In the genomic region with DNA sequence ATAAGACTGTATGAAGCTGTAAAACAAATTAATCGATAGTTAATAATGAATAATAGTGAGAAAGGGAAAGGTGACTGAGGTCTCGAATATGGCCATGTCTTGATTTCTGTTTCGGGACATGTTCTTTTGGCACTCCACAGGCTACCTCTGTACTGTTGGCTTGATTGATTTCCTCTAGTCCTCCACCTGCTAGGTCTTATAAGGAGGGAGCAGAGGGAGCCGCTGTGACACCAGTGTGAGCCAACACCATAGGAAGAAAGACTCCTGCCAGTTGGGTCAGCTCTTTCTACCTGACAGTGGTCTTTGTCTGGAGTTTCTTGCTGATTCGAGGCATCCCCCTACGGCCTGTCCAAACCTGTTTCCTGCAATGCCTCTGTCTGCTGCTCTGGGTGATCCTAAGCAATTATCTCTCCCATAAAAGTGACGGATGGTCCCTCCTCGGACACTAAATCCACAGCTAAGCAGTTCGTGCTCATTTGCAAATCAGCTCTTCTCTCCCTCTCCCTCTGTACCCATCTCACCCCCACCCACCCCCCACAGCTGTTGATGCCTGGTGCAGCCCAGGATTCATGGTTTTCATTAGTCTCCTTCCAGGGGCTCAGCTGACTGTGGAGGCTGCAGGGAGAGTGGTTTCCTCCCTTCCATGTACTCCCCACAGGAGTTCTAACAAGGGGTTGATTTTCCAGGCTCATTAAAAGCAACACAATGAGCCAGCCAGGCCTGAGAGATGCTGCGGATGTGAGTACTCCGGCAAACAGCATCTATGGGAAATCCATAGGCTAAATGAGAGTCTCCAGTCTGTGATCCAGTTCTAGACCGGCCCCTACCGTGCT, we compare ENCODE assay signal across 10 mouse cellular contexts.
DNase-seq lines count a peak whose midpoint lies in the region; ATAC-seq and TF ChIP-seq lines count a peak whose summit lies in the region.
"Had no signal": no experiment of that assay in that cellular context is flagged by ENCODE, and none has a peak within 500 bp of the region (broad histone marks: within the 10 kb centered on the region; RNA-seq: fewer than 3 reads in every experiment).

No protein-coding gene starts in this region.

- H3K27me3 ChIP-seq in kidney, embryonic 14.5 days (ENCODE audit: control insufficient read depth, insufficient read depth, low read length), result no peaks in the 10 kb centered on the region
- H3K27me3 ChIP-seq in forebrain, embryonic 14.5 days (replicated peaks; ENCODE audit: control insufficient read depth, insufficient read depth, low read length), result no peaks in the 10 kb centered on the region
- no peaks in the 10 kb centered on the region for H3K27me3 ChIP-seq in limb, embryonic 13.5 days
- no peaks in the 10 kb centered on the region for H3K27me3 ChIP-seq in neural tube, embryonic 15.5 days (replicated peaks)
- no peaks in the 10 kb centered on the region for H3K27me3 ChIP-seq in liver, postnatal 0 days (ENCODE audit: insufficient read depth, low read length)
- H3K27me3 ChIP-seq in intestine, postnatal 0 days (replicated peaks; ENCODE audit: control insufficient read depth, insufficient read depth, low read length), result no peaks in the 10 kb centered on the region

- H3K4me1 ChIP-seq in kidney, embryonic 14.5 days (ENCODE audit: control insufficient read depth, insufficient read depth, low read length), result no peaks in the 10 kb centered on the region; the same call in 1 of the 2 replicates
- peaks cover 4% of the 10 kb centered on the region; the same call in 1 of the 2 replicates for H3K4me1 ChIP-seq in forebrain, embryonic 14.5 days (ENCODE audit: control insufficient read depth, insufficient read depth, low read length)
- peaks cover 30% of the 10 kb centered on the region for H3K4me1 ChIP-seq in limb, embryonic 13.5 days
- peaks cover 22% of the 10 kb centered on the region for H3K4me1 ChIP-seq in neural tube, embryonic 15.5 days
- H3K4me1 ChIP-seq in liver, postnatal 0 days (ENCODE audit: insufficient read depth), result no peaks in the 10 kb centered on the region
- no peaks in the 10 kb centered on the region for H3K4me1 ChIP-seq in intestine, postnatal 0 days (replicated peaks; ENCODE audit: control insufficient read depth, insufficient read depth, low read length)

- H3K4me2 ChIP-seq in kidney, embryonic 14.5 days (replicated peaks; ENCODE audit: low read depth, low read length), result no peak overlapping the region
- no peak overlapping the region for H3K4me2 ChIP-seq in forebrain, embryonic 14.5 days (ENCODE audit: low read length)
- peak overlapping the region; percentile 21; the same call in 1 of the 2 replicates for H3K4me2 ChIP-seq in limb, embryonic 13.5 days (replicated peaks)
- H3K4me2 ChIP-seq in neural tube, embryonic 15.5 days, result peak overlapping the region; percentile 2; the same call in 1 of the 2 replicates
- no peak overlapping the region for H3K4me2 ChIP-seq in liver, postnatal 0 days (ENCODE audit: low read depth, low read length)
- H3K4me2 ChIP-seq in intestine, postnatal 0 days (replicated peaks; ENCODE audit: low read depth), result no peak overlapping the region

- no peak for DNase-seq in kidney, adult 11 months
- peak; percentile 56 for DNase-seq in forebrain, embryonic 14.5 days (ENCODE audit: low spot score)
- DNase-seq in liver, postnatal 0 days, result no peak
- no peak for DNase-seq in right cerebral cortex, postnatal 36 days (ENCODE audit: low spot score in 2 of 2)
- DNase-seq: adrenal gland, postnatal 36 days; lung, postnatal 10 days had no signal

- no peak overlapping the region for H3K4me3 ChIP-seq in kidney, embryonic 14.5 days (ENCODE audit: low read length)
- H3K4me3 ChIP-seq in forebrain, embryonic 14.5 days (ENCODE audit: low read depth, low read length), result no peak overlapping the region
- H3K4me3 ChIP-seq in limb, embryonic 13.5 days, result no peak overlapping the region
- H3K4me3 ChIP-seq in neural tube, embryonic 15.5 days (replicated peaks), result no peak overlapping the region
- H3K4me3 ChIP-seq in liver, postnatal 0 days (ENCODE audit: low read depth, low read length), result no peak overlapping the region
- H3K4me3 ChIP-seq in intestine, postnatal 0 days (ENCODE audit: low read depth, low read length), result no peak overlapping the region

- H3K36me3 ChIP-seq in kidney, embryonic 14.5 days (ENCODE audit: control insufficient read depth, insufficient read depth, low read length), result no peaks in the 10 kb centered on the region
- no peaks in the 10 kb centered on the region for H3K36me3 ChIP-seq in forebrain, embryonic 14.5 days (ENCODE audit: control insufficient read depth, insufficient read depth, low read length)
- no peaks in the 10 kb centered on the region for H3K36me3 ChIP-seq in limb, embryonic 13.5 days
- H3K36me3 ChIP-seq in neural tube, embryonic 15.5 days, result no peaks in the 10 kb centered on the region
- no peaks in the 10 kb centered on the region for H3K36me3 ChIP-seq in liver, postnatal 0 days (replicated peaks; ENCODE audit: insufficient read depth, low read length)
- no peaks in the 10 kb centered on the region for H3K36me3 ChIP-seq in intestine, postnatal 0 days (ENCODE audit: control insufficient read depth, insufficient read depth)

- peak; percentile 92 for ATAC-seq in kidney, embryonic 14.5 days (ENCODE audit: low FRiP score, low TSS enrichment)
- peak; percentile 75; the same call in 1 of the 2 replicates for ATAC-seq in forebrain, embryonic 14.5 days
- ATAC-seq in limb, embryonic 13.5 days (ENCODE audit: low FRiP score, low read depth), result peak; percentile 80
- peak; percentile 96 for ATAC-seq in neural tube, embryonic 15.5 days (ENCODE audit: low FRiP score)
- ATAC-seq in liver, postnatal 0 days, result no peak
- no peak for ATAC-seq in intestine, postnatal 0 days

- H3K27ac ChIP-seq in kidney, embryonic 14.5 days (ENCODE audit: low read depth, low read length), result peak overlapping the region; percentile 13; the same call in 1 of the 2 replicates
- peak overlapping the region; percentile 15; the same call in 1 of the 2 replicates for H3K27ac ChIP-seq in forebrain, embryonic 14.5 days (ENCODE audit: low read depth, low read length)
- H3K27ac ChIP-seq in limb, embryonic 13.5 days, result peak overlapping the region; percentile 33
- H3K27ac ChIP-seq in neural tube, embryonic 15.5 days (replicated peaks), result peak overlapping the region; percentile 76
- H3K27ac ChIP-seq in liver, postnatal 0 days (ENCODE audit: low read depth), result no peak overlapping the region
- H3K27ac ChIP-seq in intestine, postnatal 0 days (ENCODE audit: low read depth, low read length), result no peak overlapping the region

- H3K9ac ChIP-seq in kidney, embryonic 14.5 days (ENCODE audit: low read depth, low read length), result no peak overlapping the region
- no peak overlapping the region for H3K9ac ChIP-seq in forebrain, embryonic 14.5 days (ENCODE audit: low read length)
- no peak overlapping the region for H3K9ac ChIP-seq in limb, embryonic 13.5 days
- H3K9ac ChIP-seq in neural tube, embryonic 15.5 days (replicated peaks), result no peak overlapping the region
- H3K9ac ChIP-seq in liver, postnatal 0 days (replicated peaks), result no peak overlapping the region
- H3K9ac ChIP-seq in intestine, postnatal 0 days (ENCODE audit: low read depth, low read length), result no peak overlapping the region

- no peak for TF ChIP-seq EP300 in liver, postnatal 0 days (IDR thresholded peaks at IDR 0.05; ENCODE audit: low read depth)

- H3K9me3 ChIP-seq in kidney, embryonic 14.5 days (ENCODE audit: control insufficient read depth, low read length), result no peaks in the 10 kb centered on the region; the same call in 1 of the 2 replicates
- no peaks in the 10 kb centered on the region for H3K9me3 ChIP-seq in forebrain, embryonic 14.5 days (replicated peaks; ENCODE audit: control insufficient read depth, low read length)
- H3K9me3 ChIP-seq in limb, embryonic 13.5 days, result no peaks in the 10 kb centered on the region
- no peaks in the 10 kb centered on the region for H3K9me3 ChIP-seq in neural tube, embryonic 15.5 days (replicated peaks)
- no peaks in the 10 kb centered on the region for H3K9me3 ChIP-seq in liver, postnatal 0 days (ENCODE audit: low read length)
- H3K9me3 ChIP-seq in intestine, postnatal 0 days (ENCODE audit: control insufficient read depth), result no peaks in the 10 kb centered on the region

- 26% methylated on average over 13 of the region's 13 CpGs for WGBS in kidney, embryonic 14.5 days
- 39% methylated on average over 13 of the region's 13 CpGs for WGBS in forebrain, embryonic 14.5 days
- 19% methylated on average over 13 of the region's 13 CpGs for WGBS in limb, embryonic 13.5 days
- WGBS in neural tube, embryonic 15.5 days, result 20% methylated on average over 13 of the region's 13 CpGs
- WGBS in liver, postnatal 0 days (ENCODE audit: insufficient replicate concordance), result 76% methylated on average over 13 of the region's 13 CpGs
- WGBS in intestine, postnatal 0 days, result 67% methylated on average over 13 of the region's 13 CpGs

- TF ChIP-seq CTCF in liver, postnatal 0 days (IDR thresholded peaks at IDR 0.05; ENCODE audit: low read depth), result no peak
- no peak for TF ChIP-seq CTCF in intestine, postnatal 0 days (IDR thresholded peaks at IDR 0.05; ENCODE audit: low read depth)

Comparison
In these comparisons a context has a peak if more than half of its experiments do, and no peak if none do; other contexts are left out.
1. ATAC-seq: peak in kidney, embryonic 14.5 days (single experiment), forebrain, embryonic 14.5 days (single experiment), limb, embryonic 13.5 days (single experiment) and neural tube, embryonic 15.5 days (single experiment); none in liver, postnatal 0 days (single experiment) and intestine, postnatal 0 days (single experiment).
2. H3K27ac ChIP-seq: peak in kidney, embryonic 14.5 days (single experiment), forebrain, embryonic 14.5 days (single experiment), limb, embryonic 13.5 days (single experiment) and neural tube, embryonic 15.5 days (single experiment); none in liver, postnatal 0 days (single experiment) and intestine, postnatal 0 days (single experiment).
3. H3K4me2 ChIP-seq: peak in limb, embryonic 13.5 days (single experiment) and neural tube, embryonic 15.5 days (single experiment); none in kidney, embryonic 14.5 days (single experiment), forebrain, embryonic 14.5 days (single experiment), liver, postnatal 0 days (single experiment) and intestine, postnatal 0 days (single experiment).